Mouse (Mus musculus): Measurements from ENCODE around the gene Rapgef4. TPM values are rescaled to one million over a fixed set of nuclear protein-coding genes. Genes with fewer than 3 reads are reported as not detected.

The Rapgef4 gene
- total RNA-seq, 2 experiments from 2014 or later, result 0.88 to 0.98 TPM

- no peak for ATAC-seq (ENCODE audit: poor library complexity, severe bottlenecking)
Measured at GRCm38 (mm10) chr2:71982868-71983597, 2.0 kb downstream of the Rapgef4 start.

GRCm38 (mm10) chr2:71985730-71986129 is 4.7 kb downstream of the Rapgef4 start:
- no peak for ATAC-seq (ENCODE audit: poor library complexity, severe bottlenecking)

- no peak for ATAC-seq (ENCODE audit: poor library complexity, severe bottlenecking)
Measured at GRCm38 (mm10) chr2:71986276-71986848, 5.3 kb downstream of the Rapgef4 start.

GRCm38 (mm10) chr2:71988572-71988971 is 7.5 kb downstream of the Rapgef4 start:
- ATAC-seq (ENCODE audit: poor library complexity, severe bottlenecking), result no peak

- no peak for ATAC-seq (ENCODE audit: poor library complexity, severe bottlenecking)
Measured at GRCm38 (mm10) chr2:71992129-71992528, 11.1 kb downstream of the Rapgef4 start.

GRCm38 (mm10) chr2:71993729-71994423 is 12.8 kb downstream of the Rapgef4 start:
- ATAC-seq (ENCODE audit: poor library complexity, severe bottlenecking), result no peak

GRCm38 (mm10) chr2:71998531-71998930 is 17.5 kb downstream of the Rapgef4 start:
- ATAC-seq (ENCODE audit: poor library complexity, severe bottlenecking), result no peak

- no peak for ATAC-seq (ENCODE audit: poor library complexity, severe bottlenecking)
Measured at GRCm38 (mm10) chr2:72000102-72000501, 19.1 kb downstream of the Rapgef4 start.

GRCm38 (mm10) chr2:72002843-72003370 is 21.9 kb downstream of the Rapgef4 start:
- no peak for ATAC-seq (ENCODE audit: poor library complexity, severe bottlenecking)

GRCm38 (mm10) chr2:72003756-72004525 is 22.9 kb downstream of the Rapgef4 start:
- ATAC-seq (ENCODE audit: poor library complexity, severe bottlenecking), result no peak

GRCm38 (mm10) chr2:72005051-72005450 is 24.0 kb downstream of the Rapgef4 start:
- no peak for ATAC-seq (ENCODE audit: poor library complexity, severe bottlenecking)

- no peak for ATAC-seq (ENCODE audit: poor library complexity, severe bottlenecking)
Measured at GRCm38 (mm10) chr2:72009446-72010218, 28.6 kb downstream of the Rapgef4 start.

- no peak for ATAC-seq (ENCODE audit: poor library complexity, severe bottlenecking)
Measured at GRCm38 (mm10) chr2:72015366-72015765, 34.3 kb downstream of the Rapgef4 start.

GRCm38 (mm10) chr2:72016013-72016412 is 35.0 kb downstream of the Rapgef4 start:
- no peak for ATAC-seq (ENCODE audit: poor library complexity, severe bottlenecking)

GRCm38 (mm10) chr2:72017168-72017567 is 36.1 kb downstream of the Rapgef4 start:
- ATAC-seq (ENCODE audit: poor library complexity, severe bottlenecking), result no peak

- ATAC-seq (ENCODE audit: poor library complexity, severe bottlenecking), result no peak
Measured at GRCm38 (mm10) chr2:72018736-72019135, 37.7 kb downstream of the Rapgef4 start.

GRCm38 (mm10) chr2:72020755-72021154 is 39.7 kb downstream of the Rapgef4 start:
- no peak for ATAC-seq (ENCODE audit: poor library complexity, severe bottlenecking)

GRCm38 (mm10) chr2:72021440-72021839 is 40.4 kb downstream of the Rapgef4 start:
- no peak for ATAC-seq (ENCODE audit: poor library complexity, severe bottlenecking)

- ATAC-seq (ENCODE audit: poor library complexity, severe bottlenecking), result no peak
Measured at GRCm38 (mm10) chr2:72021845-72022244, 40.8 kb downstream of the Rapgef4 start.

- ATAC-seq (ENCODE audit: poor library complexity, severe bottlenecking), result no peak
Measured at GRCm38 (mm10) chr2:72023791-72024190, 42.8 kb downstream of the Rapgef4 start.

Data from megakaryocyte, adult 5-6 weeks (primary cell).